ENCODE assay signal across 16 mouse cellular contexts in genomic region chr19:42868958-42869662, GRCm38 (mm10).
DNase-seq lines count a peak whose midpoint lies in the region; ATAC-seq lines count a peak whose summit lies in the region.
"Had no signal": no experiment of that assay in that cellular context is flagged by ENCODE, and none has a peak within 500 bp of the region (broad histone marks: within the 10 kb centered on the region; RNA-seq: fewer than 3 reads in every experiment).

No protein-coding gene starts in this region.

- peak; percentile 94 for DNase-seq in heart, adult 11 months
- no peak for DNase-seq in heart, postnatal 25 days (ENCODE audit: low spot score)
- DNase-seq in heart, adult 18-20 months, result peak; percentile 42 to 53
- DNase-seq in ovary, postnatal 36 days (ENCODE audit: low spot score), result no peak
- DNase-seq in lung, postnatal 4 days, result no peak
- DNase-seq: adrenal gland, postnatal 25 days; cerebellum, postnatal 14 days; forebrain, postnatal 0 days; right cerebral cortex, adult 18-20 months had no signal

- peaks cover 20% of the 10 kb centered on the region for H3K4me1 ChIP-seq in heart, embryonic 15.5 days (replicated peaks)
- peaks cover 46% of the 10 kb centered on the region for H3K4me1 ChIP-seq in limb, embryonic 12.5 days (replicated peaks)
- H3K4me1 ChIP-seq in hindbrain, embryonic 16.5 days (ENCODE audit: control insufficient read depth, insufficient read depth, low read depth, low read length), result no peaks in the 10 kb centered on the region

- intact Hi-C loops in heart, postnatal 25 days (cut with DNase I), result no loop called here

- WGBS in heart, embryonic 15.5 days, result 13% methylated on average over 3 of the region's 3 CpGs
- WGBS in limb, embryonic 12.5 days, result 17% methylated on average over 3 of the region's 3 CpGs
- WGBS in hindbrain, embryonic 16.5 days, result 59% methylated on average over 3 of the region's 3 CpGs

- no peaks in the 10 kb centered on the region for H3K27me3 ChIP-seq in heart, embryonic 15.5 days
- no peaks in the 10 kb centered on the region for H3K27me3 ChIP-seq in limb, embryonic 12.5 days
- H3K27me3 ChIP-seq in hindbrain, embryonic 16.5 days (replicated peaks; ENCODE audit: control insufficient read depth, insufficient read depth, low read length), result no peaks in the 10 kb centered on the region
- H3K27me3 ChIP-seq: lung, embryonic 15.5 days; neural tube, embryonic 15.5 days had no signal

- H3K4me3 ChIP-seq in heart, embryonic 15.5 days, result no peak overlapping the region
- H3K4me3 ChIP-seq in limb, embryonic 12.5 days (replicated peaks), result no peak overlapping the region
- no peak overlapping the region for H3K4me3 ChIP-seq in hindbrain, embryonic 16.5 days (ENCODE audit: low read length)
- H3K4me3 ChIP-seq: lung, embryonic 15.5 days; midbrain, embryonic 10.5 days; neural tube, embryonic 15.5 days had no signal

- H3K9ac ChIP-seq in heart, embryonic 15.5 days, result no peak overlapping the region
- no peak overlapping the region for H3K9ac ChIP-seq in limb, embryonic 12.5 days (replicated peaks)
- no peak overlapping the region for H3K9ac ChIP-seq in hindbrain, embryonic 16.5 days (ENCODE audit: low read depth, low read length)
- H3K9ac ChIP-seq: forebrain, postnatal 0 days; lung, embryonic 15.5 days; neural tube, embryonic 15.5 days had no signal

- no peak overlapping the region for H3K4me2 ChIP-seq in heart, embryonic 15.5 days
- no peak overlapping the region for H3K4me2 ChIP-seq in limb, embryonic 12.5 days
- no peak overlapping the region for H3K4me2 ChIP-seq in hindbrain, embryonic 16.5 days (ENCODE audit: low read length)
- H3K4me2 ChIP-seq: liver, embryonic 11.5 days; lung, embryonic 15.5 days; neural tube, embryonic 15.5 days had no signal

- ATAC-seq in heart, embryonic 15.5 days (replicated peaks; ENCODE audit: insufficient number of reproducible peaks, insufficient read depth, low FRiP score, low read depth), result peak; percentile 82
- peak; percentile 81 for ATAC-seq in limb, embryonic 12.5 days (ENCODE audit: insufficient number of reproducible peaks, insufficient read depth, low FRiP score, low TSS enrichment, low read depth)
- ATAC-seq in hindbrain, embryonic 16.5 days, result no peak
- ATAC-seq: forebrain, postnatal 0 days had no signal

- H3K36me3 ChIP-seq in heart, embryonic 15.5 days, result no peaks in the 10 kb centered on the region
- H3K36me3 ChIP-seq in limb, embryonic 12.5 days, result no peaks in the 10 kb centered on the region
- H3K36me3 ChIP-seq in hindbrain, embryonic 16.5 days (ENCODE audit: control insufficient read depth, insufficient read depth, low read length), result no peaks in the 10 kb centered on the region
- H3K36me3 ChIP-seq: lung, embryonic 15.5 days; midbrain, embryonic 10.5 days; neural tube, embryonic 15.5 days had no signal

- no peaks in the 10 kb centered on the region for H3K9me3 ChIP-seq in heart, embryonic 15.5 days (replicated peaks)
- no peaks in the 10 kb centered on the region for H3K9me3 ChIP-seq in limb, embryonic 12.5 days
- H3K9me3 ChIP-seq in hindbrain, embryonic 16.5 days (ENCODE audit: control insufficient read depth, low read length), result no peaks in the 10 kb centered on the region
- H3K9me3 ChIP-seq: lung, embryonic 15.5 days; midbrain, embryonic 10.5 days; neural tube, embryonic 15.5 days had no signal

- H3K27ac ChIP-seq in heart, embryonic 15.5 days, result peak overlapping the region; percentile 29
- peak overlapping the region; percentile 35 for H3K27ac ChIP-seq in limb, embryonic 12.5 days
- H3K27ac ChIP-seq in hindbrain, embryonic 16.5 days (ENCODE audit: low read depth, low read length), result no peak overlapping the region
- H3K27ac ChIP-seq: lung, embryonic 15.5 days; midbrain, embryonic 10.5 days; neural tube, embryonic 15.5 days had no signal

Comparison
In these comparisons a context has a peak if more than half of its experiments do, and no peak if none do; other contexts are left out.
1. DNase-seq: peak in heart, adult 11 months (single experiment) and heart, adult 18-20 months (2 of 2); none in heart, postnatal 25 days (single experiment), ovary, postnatal 36 days (single experiment) and lung, postnatal 4 days (0 of 2).